Mouse (Mus musculus) embryonic fibroblast, embryonic 13.5 days (primary cell): ENCODE data around the gene Sap18.

Experiments
- CTCF ChIP-seq: IDR thresholded peaks from 2 replicates; pipeline ENCODE4 v1.5.1; 2011; ENCODE audit warnings: mild to moderate bottlenecking, control low read depth, low read length, moderate library complexity, borderline replicate concordance; ENCODE audit not compliant: insufficient read depth
- POLR2A ChIP-seq: IDR thresholded peaks from 2 replicates; pipeline ENCODE4 v1.6.1; 2011; ENCODE audit warnings: low read depth, mild to moderate bottlenecking, control low read depth, low read length, moderate library complexity

GRCm38 (mm10) chr14:57825788-57826751, 28.1 kb downstream of the Sap18 start, which contains the start of the genes Ska3 and Mrpl57:
- TF ChIP-seq CTCF (no peak), POLR2A (peak; percentile 86)
